Mouse (Mus musculus) central nervous system, embryonic 14 days (tissue): ENCODE measurements around the gene Faf2. TPM values are rescaled to one million over a fixed set of nuclear protein-coding genes. Genes with fewer than 3 reads are reported as not detected.

ENCODE experiments used
- polyA plus RNA-seq: library from polyadenylated mRNA; depleted of rRNA; stranded (reverse); fragments of >200 nt; gene quantifications from 2 replicates; pipeline ENCODE4 v1.2.3, GENCODE M21; 2012; rRNA removed

Faf2 gene
- 41.4 and 43.7 TPM in 2 replicates for polyA plus RNA-seq

GRCm38 (mm10) chr13:54621155-54621932 is at the start of gene Faf2:
Faf2 (plus strand) TSS chr13:54621784.

GRCm38 (mm10) chr13:54574854-54575481 is 46.6 kb upstream of the Faf2 start, which contains the start of gene Arl10:
Arl10 (plus strand) TSS chr13:54575015.

DNA sequence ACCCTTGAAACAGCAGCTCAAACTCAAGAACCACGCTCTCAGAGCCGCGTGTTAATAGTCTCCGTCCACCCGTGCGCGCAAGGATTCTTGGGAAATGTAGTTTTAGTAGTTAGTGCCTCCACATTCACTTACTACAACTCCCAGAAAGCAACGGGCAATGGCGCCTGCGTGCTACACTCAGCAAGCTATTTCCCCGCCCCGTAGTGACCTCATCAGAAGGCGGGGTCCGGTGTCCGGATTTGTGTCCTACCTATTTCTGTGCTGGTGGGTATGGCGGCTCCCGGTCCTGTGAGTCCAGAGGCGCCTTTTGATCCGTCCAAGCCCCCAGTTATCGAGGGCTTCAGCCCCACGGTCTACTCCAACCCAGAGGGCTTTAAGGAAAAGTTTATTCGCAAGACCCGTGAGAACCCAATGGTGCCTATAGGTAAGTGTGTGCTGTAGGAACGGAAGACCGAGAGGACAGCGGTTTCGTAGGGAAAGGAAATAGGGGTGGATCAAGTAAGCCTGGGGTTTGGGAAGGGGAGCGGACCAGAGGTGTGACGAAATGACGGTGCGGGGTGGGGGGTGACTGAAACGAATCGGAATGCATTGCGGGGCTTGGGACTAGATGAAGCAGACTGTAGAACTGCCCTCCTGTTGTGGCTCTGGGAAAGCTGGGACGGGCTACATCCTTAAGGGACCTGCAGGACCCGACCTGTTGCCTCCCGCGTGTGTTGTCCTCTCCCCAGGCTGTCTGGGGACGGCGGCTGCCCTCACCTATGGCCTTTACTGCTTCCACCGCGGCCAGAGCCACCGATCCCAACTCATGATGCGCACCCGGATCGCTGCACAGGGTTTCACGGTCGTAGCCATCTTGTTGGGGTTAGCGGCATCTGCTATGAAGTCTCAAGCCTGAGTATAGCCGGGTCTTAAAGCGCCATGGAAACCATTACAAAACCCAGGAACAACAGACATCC is 31.3 kb upstream of the Faf2 start, which contains the start of the genes Nop16 and Higd2a:
Gene Nop16, minus strand, starts transcription at position 95 of the 956 bp plus-strand sequence.
Gene Higd2a, plus strand, starts transcription at position 212 of the 956 bp plus-strand sequence.

GRCm38 (mm10) chr13:54610972-54611754 is 10.4 kb upstream of the Faf2 start, which contains the start of gene Cltb:
Cltb (minus strand) TSS chr13:54611344.

DNA sequence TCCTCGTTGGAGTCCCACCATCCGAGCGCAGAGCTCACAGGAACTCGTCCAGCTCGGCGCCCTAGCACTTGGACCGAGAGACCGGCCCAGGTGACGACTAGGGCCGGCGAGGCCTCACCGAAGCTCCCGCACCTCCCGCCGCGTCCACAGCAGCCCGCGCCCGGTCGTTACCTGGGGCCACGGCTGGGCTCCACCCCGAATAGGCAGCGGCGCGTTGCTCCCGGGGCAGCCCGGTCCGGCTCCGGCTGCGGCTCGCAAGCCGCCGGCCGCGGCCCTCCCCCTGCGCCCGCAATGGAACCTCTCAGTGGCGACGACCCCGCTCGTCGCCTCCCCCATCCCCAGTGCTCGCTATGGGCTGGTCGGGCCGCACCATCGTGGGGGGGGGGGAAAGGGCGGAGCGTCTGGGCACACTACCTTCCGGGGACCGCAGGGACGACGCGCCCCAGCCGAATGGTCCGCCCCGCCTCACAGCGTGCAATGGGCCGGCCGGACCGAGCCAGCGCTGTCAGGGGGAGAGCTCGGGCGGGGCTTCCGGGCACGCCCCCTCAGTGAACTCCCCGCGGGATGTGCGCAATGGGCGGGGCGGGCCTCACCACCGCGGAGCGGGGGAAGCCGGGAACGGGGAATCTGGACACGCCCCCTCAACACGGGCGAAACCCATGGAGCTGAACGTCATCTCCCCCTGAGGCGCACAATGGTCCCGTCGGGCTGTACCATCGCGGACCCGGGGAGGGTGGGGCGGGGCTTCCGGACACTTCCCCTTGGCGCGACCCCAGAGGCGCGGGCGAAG is 72.2 kb downstream of the Faf2 start, which contains the start of gene Rnf44:
Gene Rnf44, minus strand, starts transcription at position 350 of the 790 bp plus-strand sequence.

DNA sequence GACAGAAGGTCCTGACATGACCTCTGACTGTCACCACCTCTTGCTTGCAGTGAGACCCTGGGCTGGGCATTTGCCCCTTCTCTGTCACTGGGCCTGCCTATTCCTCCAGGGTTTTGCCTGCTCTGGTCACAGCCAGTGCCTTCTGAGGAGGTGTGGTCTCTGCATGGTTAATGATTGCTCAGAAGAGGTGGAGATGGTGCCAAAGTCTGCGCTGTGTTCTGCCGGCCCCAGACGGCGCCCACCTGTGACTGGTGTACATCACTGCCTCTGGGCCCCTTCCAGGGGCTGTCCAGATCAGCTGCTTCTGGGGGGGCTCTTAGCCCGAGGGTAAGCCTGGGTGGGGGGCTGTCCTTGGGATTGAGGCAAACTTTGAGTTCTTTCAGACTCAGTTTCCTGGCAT is 79.7 kb downstream of the Faf2 start, which contains the start of gene Cdhr2:
Gene Cdhr2, plus strand, starts transcription at position 219 of the 400 bp plus-strand sequence.

Other genes with a start within 250 kb of the Faf2 start
- 49.5 and 54.2 TPM in 2 replicates for gene Thoc3, start 152.9 kb upstream of the Faf2 start, polyA plus RNA-seq
- 33.4 and 35.6 TPM in 2 replicates for gene Simc1, start 118.0 kb upstream of the Faf2 start, polyA plus RNA-seq
- gene 4833439L19Rik, start 56.3 kb upstream of the Faf2 start, polyA plus RNA-seq: 139 and 162 TPM in 2 replicates
- 71.1 and 73.2 TPM in 2 replicates for gene Arl10, start 46.8 kb upstream of the Faf2 start, polyA plus RNA-seq
- gene Nop16, start 31.7 kb upstream of the Faf2 start, polyA plus RNA-seq: 41.4 and 43.6 TPM in 2 replicates
- 127 and 138 TPM in 2 replicates for gene Higd2a, start 31.6 kb upstream of the Faf2 start, polyA plus RNA-seq
- 89.3 and 101 TPM in 2 replicates for gene Cltb, start 10.4 kb upstream of the Faf2 start, polyA plus RNA-seq
- 157 and 162 TPM in 2 replicates for gene Rnf44, start 72.1 kb downstream of the Faf2 start, polyA plus RNA-seq
- gene Cdhr2, start 79.7 kb downstream of the Faf2 start, polyA plus RNA-seq: 0.07 and 0.09 TPM in 2 replicates
- gene Gprin1, start 128.1 kb downstream of the Faf2 start, polyA plus RNA-seq: 70.0 and 73.5 TPM in 2 replicates
- gene Sncb, start 144.8 kb downstream of the Faf2 start, polyA plus RNA-seq: 55.4 and 60.9 TPM in 2 replicates
- gene Eif4e1b, start 162.2 kb downstream of the Faf2 start, polyA plus RNA-seq: not detected in 2 replicates
- gene Tspan17, start 167.6 kb downstream of the Faf2 start, polyA plus RNA-seq: 15.5 and 18.8 TPM in 2 replicates